Mouse (Mus musculus) brain, embryonic 14.5 days (tissue): ENCODE data around the gene Mecr.

ENCODE experiments used
- CTCF ChIP-seq: fragments of 200-500 bp; IDR thresholded peaks from 2 replicates; pipeline ENCODE4 v1.5.1; 2012; ENCODE audit warnings: inconsistent platforms, mild to moderate bottlenecking, moderate library complexity, borderline replicate concordance; ENCODE audit not compliant: insufficient read depth, insufficient read length; ENCODE audit errors: extremely low read depth
- POLR2A ChIP-seq: fragments of 200-500 bp; IDR thresholded peaks from 2 replicates; pipeline ENCODE4 v1.6.1; 2012; ENCODE audit warnings: mild to moderate bottlenecking, inconsistent platforms, borderline replicate concordance; ENCODE audit not compliant: poor library complexity, insufficient read depth, insufficient read length, severe bottlenecking; ENCODE audit errors: extremely low read depth

GRCm38 (mm10) chr4:131881306-131881705, 38.0 kb downstream of the Mecr start:
- no peak for TF ChIP-seq POLR2A
- TF ChIP-seq CTCF: no peak
